Mouse (Mus musculus) MEL (cell line): ENCODE data around the gene Eng. TPM values are rescaled to one million over a fixed set of nuclear protein-coding genes. Genes with fewer than 3 reads are reported as not detected.

Experiments used
- DNase-seq: peaks from one replicate; pipeline ENCODE4 v3.0.0; 2011; ENCODE audit warnings: low read depth, low spot score
- H3K27ac ChIP-seq: 2 replicates; pipeline ENCODE4 v1.5.1; 2012; ENCODE audit warnings: low read depth, mild to moderate bottlenecking, control low read depth, low read length, moderate library complexity; ENCODE audit not compliant: control insufficient read depth
- H3K27me3 ChIP-seq, 2 experiments: fragments of 150-350 bp in 1 of 2; sonication (generic) in 1 of 2; 2 replicates each; pipeline ENCODE4 v1.6.1; 2012; ENCODE audit warnings: low read length in 2 of 2, mild to moderate bottlenecking in 2 of 2, improper control_type of control experiment in 1 of 2, moderate library complexity in 1 of 2; ENCODE audit not compliant: insufficient read depth in 2 of 2, control insufficient read depth in 1 of 2
- H3K36me3 ChIP-seq, 2 experiments: 2 replicates each; pipeline ENCODE4 v1.6.1; 2012 to 2014; ENCODE audit warnings: low read length in 2 of 2, improper control_type of control experiment in 1 of 2, inconsistent platforms in 1 of 2, mild to moderate bottlenecking in 1 of 2; ENCODE audit not compliant: insufficient read depth in 2 of 2, control insufficient read depth in 1 of 2
- H3K4me1 ChIP-seq, 2 experiments: fragments of 150-350 bp in 1 of 2; sonication (generic) in 1 of 2; 2 replicates each; pipeline ENCODE4 v1.6.1; 2012; ENCODE audit warnings: low read length in 2 of 2, improper control_type of control experiment in 1 of 2, mild to moderate bottlenecking in 1 of 2; ENCODE audit not compliant: insufficient read depth in 2 of 2, control insufficient read depth in 1 of 2
- H3K4me3 ChIP-seq, 2 experiments: fragments of 150-350 bp in 1 of 2; sonication (generic) in 1 of 2; 2 replicates each; pipeline ENCODE4 v1.5.1; 2012; ENCODE audit warnings: low read depth in 2 of 2, low read length in 2 of 2, mild to moderate bottlenecking in 2 of 2, moderate library complexity in 2 of 2, control low read depth in 1 of 2, improper control_type of control experiment in 1 of 2; ENCODE audit not compliant: control insufficient read depth in 1 of 2, insufficient read depth in 1 of 2
- H3K79me2 ChIP-seq: 2 replicates; pipeline ENCODE4 v1.6.1; 2012; ENCODE audit warnings: mild to moderate bottlenecking, low read length, moderate library complexity; ENCODE audit not compliant: control insufficient read depth, poor library complexity, insufficient read depth
- H3K9ac ChIP-seq: 2 replicates; pipeline ENCODE4 v1.6.1; 2012; ENCODE audit warnings: low read depth, mild to moderate bottlenecking, control low read depth, low read length, moderate library complexity; ENCODE audit not compliant: control insufficient read depth, poor library complexity, severe bottlenecking
- H3K9me3 ChIP-seq: fragments of 150-350 bp; sonication (generic); replicated peaks from 2 replicates; pipeline ENCODE4 v1.6.1; 2012; ENCODE audit warnings: mild to moderate bottlenecking, low read length, improper control_type of control experiment, moderate library complexity; ENCODE audit not compliant: insufficient read depth
- ELF1 ChIP-seq: IDR thresholded peaks from 2 replicates; pipeline ENCODE4 v1.6.1; 2014; ENCODE audit warnings: low read depth, mild to moderate bottlenecking, inconsistent platforms, low read length, improper control_type of control experiment, moderate library complexity
- EP300 ChIP-seq, 2 experiments: IDR thresholded peaks; 2 replicates each; pipeline ENCODE4 v1.6.1; 2011; ENCODE audit warnings: improper control_type of control experiment in 2 of 2, low read length in 2 of 2, low read depth in 1 of 2, mild to moderate bottlenecking in 1 of 2
- ETS1 ChIP-seq: IDR thresholded peaks from 2 replicates; pipeline ENCODE4 v1.6.1; 2012; ENCODE audit warnings: low read depth, mild to moderate bottlenecking, inconsistent platforms, low read length, improper control_type of control experiment, moderate library complexity
- GATA1 ChIP-seq: IDR thresholded peaks from 2 replicates; pipeline ENCODE4 v1.6.1; 2011; ENCODE audit warnings: low read depth, low read length, improper control_type of control experiment
- HCFC1 ChIP-seq: IDR thresholded peaks from 2 replicates; pipeline ENCODE4 v1.6.1; 2012; ENCODE audit warnings: low read depth, mild to moderate bottlenecking, inconsistent platforms, low read length, improper control_type of control experiment, moderate library complexity
- JUND ChIP-seq: IDR thresholded peaks from 2 replicates; pipeline ENCODE4 v1.6.1; 2011; ENCODE audit warnings: low read depth, mild to moderate bottlenecking, improper control_type of control experiment, low read length
- MAFK ChIP-seq: IDR thresholded peaks from 2 replicates; pipeline ENCODE4 v1.6.1; 2011; ENCODE audit warnings: low read depth, mild to moderate bottlenecking, low read length, improper control_type of control experiment, borderline replicate concordance
- MAX ChIP-seq: IDR thresholded peaks from 2 replicates; pipeline ENCODE4 v1.6.1; 2011; ENCODE audit warnings: low read length, improper control_type of control experiment
- MEF2A ChIP-seq: IDR thresholded peaks from 2 replicates; pipeline ENCODE4 v1.6.1; 2014; ENCODE audit warnings: low read depth, mild to moderate bottlenecking, inconsistent platforms, low read length, improper control_type of control experiment; ENCODE audit not compliant: poor library complexity, insufficient replicate concordance, severe bottlenecking; ENCODE audit errors: extremely low read depth
- MXI1 ChIP-seq: IDR thresholded peaks from 2 replicates; pipeline ENCODE4 v1.6.1; 2011; ENCODE audit warnings: mild to moderate bottlenecking, low read depth, low read length, improper control_type of control experiment
- MYB ChIP-seq: IDR thresholded peaks from 2 replicates; pipeline ENCODE4 v1.6.1; 2011; ENCODE audit warnings: mild to moderate bottlenecking, low read depth, low read length, improper control_type of control experiment
- MYC ChIP-seq: IDR thresholded peaks from 2 replicates; pipeline ENCODE4 v1.6.1; 2011; ENCODE audit warnings: low read depth, mild to moderate bottlenecking, low read length, improper control_type of control experiment, moderate library complexity
- NELFE ChIP-seq: IDR thresholded peaks from 2 replicates; pipeline ENCODE4 v1.6.1; 2011; ENCODE audit warnings: low read depth, low read length, improper control_type of control experiment
- NRF1 ChIP-seq: IDR thresholded peaks from 2 replicates; pipeline ENCODE4 v1.6.1; 2014; ENCODE audit warnings: low read depth, mild to moderate bottlenecking, inconsistent platforms, low read length, improper control_type of control experiment, moderate library complexity; ENCODE audit not compliant: poor library complexity, insufficient read depth, severe bottlenecking
- POLR2A ChIP-seq, 2 experiments: IDR thresholded peaks; 2 replicates each; pipeline ENCODE4 v1.6.1; 2011 to 2012; ENCODE audit warnings: low read length in 2 of 2, mild to moderate bottlenecking in 2 of 2, control low read depth in 1 of 2, improper control_type of control experiment in 1 of 2, low read depth in 1 of 2, moderate library complexity in 1 of 2; ENCODE audit not compliant: control insufficient read depth in 1 of 2, insufficient read depth in 1 of 2, poor library complexity in 1 of 2
- POLR2AphosphoS5 ChIP-seq: IDR thresholded peaks from 2 replicates; pipeline ENCODE4 v1.6.1; 2012; ENCODE audit warnings: low read depth, borderline replicate concordance, mild to moderate bottlenecking, inconsistent platforms, low read length, moderate library complexity, mixed read lengths
- RAD21 ChIP-seq: IDR thresholded peaks from 2 replicates; pipeline ENCODE4 v1.6.1; 2011; ENCODE audit warnings: mild to moderate bottlenecking, low read depth, low read length, improper control_type of control experiment
- RCOR1 ChIP-seq: IDR thresholded peaks from 2 replicates; pipeline ENCODE4 v1.6.1; 2012; ENCODE audit warnings: low read depth, mild to moderate bottlenecking, inconsistent platforms, low read length, improper control_type of control experiment
- SIN3A ChIP-seq: IDR thresholded peaks from 2 replicates; pipeline ENCODE4 v1.6.1; 2012; ENCODE audit warnings: low read length, improper control_type of control experiment, inconsistent platforms
- SMC3 ChIP-seq: IDR thresholded peaks from 2 replicates; pipeline ENCODE4 v1.6.1; 2011; ENCODE audit warnings: low read depth, low read length, improper control_type of control experiment
- TAL1 ChIP-seq: IDR thresholded peaks from 2 replicates; pipeline ENCODE4 v1.6.1; 2012; ENCODE audit warnings: mild to moderate bottlenecking, inconsistent platforms, low read length, moderate library complexity, mixed read lengths
- UBTF ChIP-seq: IDR thresholded peaks from 2 replicates; pipeline ENCODE4 v1.6.1; 2012; ENCODE audit warnings: low read depth, mild to moderate bottlenecking, inconsistent platforms, low read length, improper control_type of control experiment, moderate library complexity, borderline replicate concordance; ENCODE audit not compliant: insufficient read depth
- USF1 ChIP-seq: IDR thresholded peaks from 2 replicates; pipeline ENCODE4 v1.6.1; 2014; ENCODE audit warnings: low read depth, mild to moderate bottlenecking, inconsistent platforms, low read length, improper control_type of control experiment, moderate library complexity
- ZC3H11A ChIP-seq: IDR thresholded peaks from 2 replicates; pipeline ENCODE4 v1.6.1; 2012; ENCODE audit warnings: low read depth, mild to moderate bottlenecking, inconsistent platforms, low read length, improper control_type of control experiment
- ZNF384 ChIP-seq: IDR thresholded peaks from 2 replicates; pipeline ENCODE4 v1.6.1; 2012; ENCODE audit warnings: low read depth, mild to moderate bottlenecking, inconsistent platforms, low read length, improper control_type of control experiment
- polyA plus RNA-seq, 2 experiments: library from polyadenylated mRNA; stranded (reverse) in 1 of 2; unstranded in 1 of 2; fragments of >175 nt in 1 of 2; fragments of >200 nt in 1 of 2; gene quantifications; 2 replicates each; pipeline versions ENCODE4 v1.2.1 to v1.2.4; 2012; ENCODE audit warnings: low replicate concordance in 2 of 2, low read depth in 1 of 2; ENCODE audit not compliant: insufficient read length in 2 of 2, insufficient read depth in 1 of 2, missing spikeins in 1 of 2
- total RNA-seq: library from RNA; depleted of rRNA; stranded (reverse); fragments of 300-350 nt; gene quantifications from 2 replicates; pipeline ENCODE4 v1.2.3, GENCODE M21; 2012

Gene Eng
- total and polyA plus RNA-seq, 3 experiments = 0.73 to 1.0 TPM; not detected in 1

DNA sequence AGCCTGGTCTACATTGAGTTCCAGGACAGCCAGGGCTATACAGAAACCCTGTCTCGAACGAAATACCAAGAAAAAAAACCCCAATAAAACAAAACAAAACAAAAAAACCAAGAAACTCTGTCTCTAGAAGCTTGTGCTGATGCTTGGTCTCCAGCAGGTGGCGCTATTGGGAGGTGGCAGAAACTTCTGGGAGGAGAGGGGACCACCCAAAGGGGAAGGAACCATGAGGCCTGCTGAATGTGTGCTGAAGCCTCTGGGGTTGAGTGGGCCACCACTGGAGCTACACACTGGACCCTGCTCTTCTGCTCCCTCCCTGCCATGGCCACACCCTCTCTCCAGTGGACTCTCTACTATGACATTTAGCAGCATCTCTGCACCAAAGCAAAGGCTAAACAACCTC lies 62.2 kb downstream of the Eng start (continued):
- no peak for TF ChIP-seq UBTF

DNA sequence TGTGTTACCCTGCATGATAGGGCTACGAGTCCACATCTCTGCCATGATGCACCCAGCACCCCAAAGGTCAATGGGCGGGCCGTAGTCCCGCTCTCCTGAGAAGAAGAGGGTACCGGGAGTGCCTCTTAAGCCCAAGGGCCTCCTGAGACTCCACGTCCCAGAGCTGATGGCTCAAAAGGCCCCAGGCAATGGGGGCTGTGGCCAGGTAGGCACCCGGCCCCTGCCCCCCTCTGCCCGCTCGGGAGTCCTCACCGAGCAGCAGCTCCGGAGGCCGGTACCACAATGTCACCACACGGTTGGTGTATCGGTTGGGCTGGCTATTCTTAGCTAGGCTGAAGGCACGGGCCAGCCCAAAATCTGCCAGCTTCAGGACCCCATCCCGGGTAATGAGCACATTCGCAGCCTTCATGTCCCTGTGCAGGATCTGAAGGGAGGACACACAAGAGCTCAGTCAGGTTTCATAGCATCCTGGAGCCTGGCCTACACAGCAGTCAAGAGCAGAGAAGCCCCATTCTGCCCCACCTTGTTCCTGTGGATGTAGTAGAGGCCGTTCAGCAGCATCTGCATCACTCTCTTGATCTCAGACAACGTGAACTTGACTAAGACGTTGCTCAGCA lies 63.2 kb downstream of the Eng start:
- H3K27me3 ChIP-seq = no peaks in the 10 kb centered on the region
- peaks cover 14 to 29% of the 10 kb centered on the region in 2 experiments for H3K36me3 ChIP-seq
- H3K27ac ChIP-seq = no peak overlapping the region
- H3K9me3 ChIP-seq = no peaks in the 10 kb centered on the region
- no peak overlapping the region for H3K4me3 ChIP-seq
- TF ChIP-seq HCFC1 (no peak), TAL1 (no peak), USF1 (no peak), NRF1 (no peak), RAD21 (no peak), MYB (no peak), ZC3H11A (no peak), SIN3A (no peak), POLR2AphosphoS5 (no peak), MAX (no peak), MYC (no peak), UBTF (no peak), ZNF384 (no peak), EP300 (IDR thresholded peaks at IDR 0.05; ENCODE audit: low read depth in 1 of 2, low read length in 2 of 2) (no peak), MXI1 (no peak), MEF2A (no peak), MAFK (no peak), NELFE (no peak), SMC3 (no peak)
- H3K4me1 ChIP-seq = peaks cover 14 to 25% of the 10 kb centered on the region in 2 experiments
- no peak overlapping the region for H3K9ac ChIP-seq
- DNase-seq = no peak
- peaks cover 34% of the 10 kb centered on the region for H3K79me2 ChIP-seq

DNA sequence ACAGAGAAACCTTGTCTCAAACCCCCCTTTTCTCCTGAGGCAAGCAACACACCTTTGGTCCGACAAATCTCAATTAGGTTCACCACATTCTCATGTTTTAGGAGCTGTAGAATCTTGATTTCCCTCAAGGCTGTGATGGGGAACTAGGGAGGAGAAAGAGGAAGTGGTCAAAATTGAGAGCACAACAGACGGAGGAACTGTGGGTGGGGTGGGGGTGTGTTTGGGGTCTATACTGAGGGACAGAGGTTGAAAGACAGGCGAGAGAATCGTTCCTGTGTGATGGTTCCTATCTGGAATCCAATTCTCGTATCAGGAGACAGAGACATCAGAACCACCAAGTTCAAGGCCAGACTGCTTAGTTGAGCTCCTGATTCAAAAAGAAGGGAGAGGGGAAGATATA lies 64.0 kb downstream of the Eng start:
- DNase-seq = peak; percentile 87

More for the DNA sequence above, 64.0 kb downstream of the Eng start:
- no peak overlapping the region for H3K4me3 ChIP-seq
- H3K27ac ChIP-seq = no peak overlapping the region
- peaks cover 14 to 33% of the 10 kb centered on the region in 2 experiments for H3K4me1 ChIP-seq
- no peak for TF ChIP-seq MAFK
- peak; percentile 48 to 53; a peak in 2 of 4 replicates for TF ChIP-seq EP300 (IDR thresholded peaks at IDR 0.05; ENCODE audit: low read depth in 1 of 2, low read length in 2 of 2)
- TF ChIP-seq ETS1 = peak; percentile 58; the same call in 1 of the 2 replicates
- peak; percentile 87 for TF ChIP-seq RCOR1
- TF ChIP-seq SIN3A = peak; percentile 39; the same call in 1 of the 2 replicates
- peak; percentile 29; the same call in 1 of the 2 replicates for TF ChIP-seq GATA1
- no peak for TF ChIP-seq POLR2A (IDR thresholded peaks at IDR 0.05; ENCODE audit: control insufficient read depth in 1 of 2, insufficient read depth in 1 of 2, low read depth in 1 of 2, low read length in 2 of 2, poor library complexity in 1 of 2)
- 0 out of 2 replicates have a peak, but pooled peaks have one; percentile 11 for TF ChIP-seq ELF1
- no peak for TF ChIP-seq JUND
- no peaks in the 10 kb centered on the region for H3K27me3 ChIP-seq
- H3K36me3 ChIP-seq = peaks cover 14 to 33% of the 10 kb centered on the region in 2 experiments
- H3K79me2 ChIP-seq = peaks cover 34% of the 10 kb centered on the region
- H3K9ac ChIP-seq = no peak overlapping the region
- H3K9me3 ChIP-seq = no peaks in the 10 kb centered on the region
